Mouse (Mus musculus) layer of hippocampus, adult 8-10 months (tissue): ENCODE measurements around the gene Ankrd53. TPM values are rescaled to one million over a fixed set of nuclear protein-coding genes. Genes with fewer than 3 reads are reported as not detected.
"Not testable (repeated sequence)": the region's sequence is repeated elsewhere in the genome, so short reads cannot be mapped to it uniquely, and the experiment has no call there.

Experiments
- DNase-seq, 2 experiments: peaks; one replicate each; pipeline ENCODE4 v3.0.0; 2022; ENCODE audit warnings: low spot score in 2 of 2
- total RNA-seq, 4 experiments: library from RNA; stranded (reverse); gene quantifications; 2 replicates each; pipeline ENCODE4 v1.2.4; 2022

The Ankrd53 gene
- total RNA-seq, 4 experiments from 2014 or later = not detected

DNA sequence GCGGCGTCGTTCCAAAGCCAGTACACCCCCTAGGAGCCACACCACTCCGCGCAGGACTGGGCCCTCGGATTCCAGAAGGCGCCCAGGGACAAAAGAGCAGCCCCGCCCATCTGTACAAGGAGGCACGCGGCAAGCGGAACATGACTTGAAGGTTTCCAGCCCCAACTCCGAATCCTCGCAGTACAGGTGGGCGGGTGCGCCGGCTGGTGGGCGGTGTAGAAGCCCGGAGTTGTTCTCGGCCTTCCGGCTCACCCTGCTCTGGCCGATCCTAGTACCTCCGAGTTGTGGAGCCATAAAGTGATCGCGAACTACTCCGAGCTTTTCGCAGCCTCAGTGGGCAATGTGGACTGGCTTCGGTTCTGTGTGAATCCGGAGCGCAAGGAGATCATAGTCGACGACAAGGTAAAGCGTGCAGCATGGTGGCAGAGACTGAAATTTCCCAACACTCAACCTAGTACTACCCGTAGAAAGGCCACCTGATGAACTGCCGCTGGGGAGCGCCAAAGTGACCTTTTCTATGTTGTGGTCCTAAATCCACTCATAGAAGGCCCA, 512 bp downstream of the Ankrd53 start:
- no peak for DNase-seq

DNA sequence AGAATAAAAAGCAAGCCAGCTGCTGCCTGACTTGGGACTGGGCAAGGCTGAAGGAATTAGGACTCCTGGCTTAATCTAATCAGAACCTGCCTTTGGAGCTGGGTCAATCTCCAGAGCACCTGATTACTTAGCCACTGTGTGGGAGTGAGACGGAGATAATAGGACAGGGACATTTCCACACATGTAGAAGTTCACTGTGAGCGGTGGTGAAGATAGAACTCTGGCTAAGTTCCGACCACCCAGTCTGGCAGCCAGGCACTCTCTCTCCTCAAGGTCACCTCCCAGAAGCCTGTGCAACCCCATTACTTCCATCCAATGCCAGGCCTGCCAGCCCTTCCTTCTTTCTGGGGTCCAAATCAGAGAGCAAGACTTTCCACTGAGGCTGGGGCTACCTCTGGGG, 4.5 kb downstream of the Ankrd53 start:
- DNase-seq = no peak

DNA sequence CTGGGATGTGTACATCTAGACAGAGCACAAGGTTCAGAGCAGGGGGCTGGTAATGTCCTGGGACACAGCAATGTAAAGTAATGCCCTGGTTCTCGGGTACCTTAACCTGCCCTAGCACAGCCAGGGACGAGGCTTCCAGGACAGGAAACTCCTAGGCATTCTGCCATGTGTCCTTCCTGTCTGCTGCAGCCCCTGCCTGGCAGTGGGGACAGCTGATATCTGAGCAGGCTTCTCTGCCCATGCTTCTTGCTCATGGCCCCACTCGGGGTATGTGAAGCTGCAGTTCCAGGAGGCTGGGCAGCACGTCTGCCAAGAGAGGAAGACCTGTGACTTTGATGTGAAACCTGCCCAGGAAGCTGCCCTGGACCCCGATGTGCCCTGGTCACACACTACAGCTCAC, 6.0 kb downstream of the Ankrd53 start:
- DNase-seq = no peak

DNA sequence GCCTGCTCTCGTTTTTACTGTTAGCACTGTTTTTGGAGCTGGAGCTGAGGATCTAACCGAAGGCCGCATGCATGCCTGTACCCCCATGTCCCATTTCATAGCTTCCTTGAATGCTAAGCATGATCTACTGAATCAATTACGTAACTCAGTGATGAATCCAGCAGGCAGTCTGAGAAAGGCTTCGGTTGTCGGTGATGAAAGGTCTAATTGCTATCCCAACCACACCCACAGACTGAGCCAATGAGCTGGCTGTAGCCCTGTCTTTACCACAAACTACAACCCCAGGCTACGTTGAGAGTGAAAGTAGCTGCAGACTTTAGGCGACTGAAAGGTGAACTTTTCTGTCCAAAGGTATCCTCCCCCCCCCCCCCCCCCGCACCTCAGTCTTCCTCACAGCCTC, 11.7 kb downstream of the Ankrd53 start:
- DNase-seq = no peak

DNA sequence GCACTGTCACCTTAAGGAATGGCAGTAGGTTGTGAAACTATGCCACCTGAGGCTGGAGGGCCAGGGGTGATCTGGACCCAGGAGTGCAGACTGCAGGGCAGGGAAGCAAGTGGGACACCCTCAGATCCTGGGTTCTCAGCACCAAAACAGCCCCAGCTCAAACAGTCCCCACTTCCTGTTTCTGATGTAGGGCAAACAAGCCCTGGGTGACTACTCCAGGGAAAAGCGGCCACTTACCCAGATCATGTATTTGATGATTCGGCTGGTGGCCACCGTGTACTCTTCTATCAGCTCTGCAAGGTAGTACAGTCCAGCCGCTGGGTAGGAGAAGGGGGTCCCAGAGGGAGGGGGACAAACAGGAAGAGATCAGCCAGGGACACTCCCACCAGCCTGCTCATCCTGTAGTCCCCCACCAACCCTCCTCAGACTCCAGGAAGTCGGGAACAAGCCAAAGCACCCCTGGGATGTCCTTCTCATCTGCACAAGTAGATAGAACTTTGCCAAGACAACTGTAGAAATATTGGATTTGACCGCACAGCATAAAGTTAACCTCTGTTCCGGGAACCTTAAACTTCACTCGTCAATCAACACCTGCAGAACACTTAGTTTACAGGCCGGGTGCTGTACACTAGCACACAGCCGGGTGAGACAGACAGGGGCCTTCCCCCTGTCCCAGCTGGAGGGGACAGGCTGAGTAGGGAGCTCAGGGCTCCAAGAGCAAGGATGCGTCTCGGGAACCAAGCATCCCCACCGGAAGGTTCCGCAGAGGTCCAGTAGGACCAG, 12.5 kb downstream of the Ankrd53 start:
- no peak for DNase-seq

DNA sequence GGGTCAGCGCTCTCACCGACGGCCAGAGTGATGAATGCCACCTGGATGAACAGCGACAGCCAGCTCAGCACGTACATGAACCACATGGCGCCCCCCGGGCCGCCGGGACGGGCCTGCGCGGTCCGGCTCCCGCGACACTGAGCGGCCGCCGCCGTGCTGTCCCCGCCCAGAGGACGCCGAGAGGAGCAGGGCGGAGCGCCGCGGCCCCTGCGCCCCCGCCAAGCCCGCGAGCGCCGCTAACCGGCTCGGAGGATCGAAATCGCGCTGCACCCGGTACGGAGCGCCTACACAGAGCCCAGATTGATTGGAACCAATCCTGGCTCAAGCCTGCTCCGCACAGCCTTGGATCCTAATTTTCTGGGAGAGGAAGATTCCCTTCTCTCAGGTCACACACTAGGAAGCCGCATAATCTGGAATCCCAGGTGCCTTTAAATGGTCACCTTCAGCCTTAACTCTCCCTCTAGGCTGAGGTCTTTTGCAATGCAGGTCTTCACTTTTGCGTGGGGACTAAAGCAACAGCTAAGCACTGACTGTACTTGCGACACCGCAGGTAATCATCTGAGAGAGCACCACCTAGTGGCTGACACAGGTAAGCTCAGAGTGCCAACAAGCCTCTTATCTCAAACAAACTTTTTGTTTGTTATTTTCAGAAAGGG, 13.3 kb downstream of the Ankrd53 start, which contains the start of gene Tex261:
Gene Tex261, minus strand, starts transcription at position 176 of the 656 bp plus-strand sequence.
- peak; percentile 82 to 90 for DNase-seq

DNA sequence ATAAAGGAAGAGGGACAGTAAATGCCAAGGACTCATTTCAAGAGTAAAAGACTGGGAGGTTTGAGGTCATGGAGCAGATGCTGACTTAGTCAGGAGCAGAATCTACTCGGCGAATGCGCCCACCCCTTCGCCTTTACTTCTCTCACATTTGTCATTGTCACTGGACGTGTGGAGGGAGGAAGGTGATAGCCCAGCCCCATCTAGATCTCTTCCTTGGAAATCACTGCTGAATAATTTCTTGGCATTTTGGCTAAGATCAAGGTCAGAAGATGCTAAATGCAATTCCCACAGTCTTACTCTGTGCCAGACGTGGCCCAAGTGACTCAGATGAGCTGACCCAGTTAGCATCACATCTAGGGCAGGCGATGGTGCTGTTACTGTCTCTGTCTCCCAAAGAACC, 15.9 kb downstream of the Ankrd53 start:
- no peak for DNase-seq

DNA sequence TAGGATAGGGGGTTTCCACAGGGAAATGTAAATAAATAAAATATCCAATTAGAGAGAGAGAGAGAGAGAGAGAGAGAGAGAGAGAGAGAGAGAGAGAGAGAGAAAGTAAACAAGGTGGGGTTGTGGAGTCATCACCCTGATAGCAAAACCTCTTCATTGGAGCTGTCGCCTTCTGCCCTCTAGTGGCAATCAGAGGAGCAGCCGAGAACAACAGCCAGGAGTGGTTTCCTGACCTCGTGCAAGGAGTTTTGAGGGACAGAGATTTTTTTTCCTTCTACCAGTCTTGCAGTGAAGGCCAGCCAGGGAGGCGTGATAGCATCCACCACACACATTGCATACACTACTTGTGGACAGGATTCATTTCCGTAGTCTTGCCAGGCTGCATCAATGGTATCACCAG, 16.6 kb downstream of the Ankrd53 start:
- DNase-seq = peak in 1 of 2 experiments; percentile 34

DNA sequence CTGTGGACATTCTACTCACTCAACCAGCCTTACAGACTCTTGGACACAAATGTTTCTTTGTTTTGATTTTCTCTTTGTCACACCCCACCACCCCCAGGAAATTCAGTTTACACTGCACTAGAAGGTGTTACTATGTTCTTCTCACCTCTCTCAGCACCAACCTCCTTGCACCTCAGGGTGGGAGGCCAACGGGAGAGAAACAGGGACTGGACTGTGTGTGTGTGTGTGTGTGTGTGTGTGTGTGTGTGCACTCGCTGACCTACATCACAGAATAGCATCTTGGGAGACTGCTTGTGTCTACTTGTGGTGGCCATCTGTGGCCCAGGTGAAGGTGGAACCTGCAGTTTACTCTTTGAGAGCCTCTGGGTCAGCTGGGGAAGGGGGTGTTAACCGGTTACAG, 24.0 kb downstream of the Ankrd53 start:
- DNase-seq = no peak

DNA sequence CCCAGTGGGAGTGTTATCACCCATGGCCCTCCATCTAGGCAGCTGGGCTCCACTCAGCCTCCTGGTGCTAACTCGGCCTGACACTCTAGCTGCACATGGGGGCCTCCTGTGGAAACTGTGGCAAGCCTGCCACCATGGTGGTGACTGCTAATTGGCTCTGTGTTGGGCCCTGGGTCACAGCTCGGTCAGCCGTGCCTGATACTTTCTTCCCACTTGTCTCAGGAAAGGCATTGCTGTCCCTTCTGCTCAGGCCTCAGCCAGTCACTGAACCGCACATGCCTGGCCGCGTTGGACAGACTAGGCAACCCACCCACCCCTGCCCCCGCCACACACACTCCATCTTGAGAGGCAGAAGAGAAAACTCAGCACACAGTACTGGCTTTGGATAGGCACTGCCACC, 26.1 kb downstream of the Ankrd53 start:
- no peak for DNase-seq

DNA sequence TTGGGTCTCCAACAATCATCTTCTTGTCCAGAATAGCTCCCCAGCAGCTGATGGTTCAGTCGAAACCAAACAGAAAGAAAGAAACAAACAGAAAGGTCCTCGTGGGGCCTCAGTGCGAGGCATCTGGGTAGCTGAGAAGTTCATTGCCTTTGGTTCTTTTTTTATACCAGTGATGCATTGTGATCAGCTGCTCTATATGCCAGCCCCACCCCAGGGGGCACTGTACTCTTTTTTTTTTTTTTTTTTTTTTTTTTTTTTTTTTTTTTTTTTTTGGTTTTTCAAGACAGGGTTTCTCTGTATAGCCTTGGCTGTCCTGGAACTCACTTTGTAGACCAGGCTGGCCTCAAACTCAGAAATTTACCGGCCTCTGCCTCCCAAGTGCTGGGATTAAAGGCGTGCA, 28.1 kb downstream of the Ankrd53 start:
- DNase-seq = not testable (repeated sequence)

DNA sequence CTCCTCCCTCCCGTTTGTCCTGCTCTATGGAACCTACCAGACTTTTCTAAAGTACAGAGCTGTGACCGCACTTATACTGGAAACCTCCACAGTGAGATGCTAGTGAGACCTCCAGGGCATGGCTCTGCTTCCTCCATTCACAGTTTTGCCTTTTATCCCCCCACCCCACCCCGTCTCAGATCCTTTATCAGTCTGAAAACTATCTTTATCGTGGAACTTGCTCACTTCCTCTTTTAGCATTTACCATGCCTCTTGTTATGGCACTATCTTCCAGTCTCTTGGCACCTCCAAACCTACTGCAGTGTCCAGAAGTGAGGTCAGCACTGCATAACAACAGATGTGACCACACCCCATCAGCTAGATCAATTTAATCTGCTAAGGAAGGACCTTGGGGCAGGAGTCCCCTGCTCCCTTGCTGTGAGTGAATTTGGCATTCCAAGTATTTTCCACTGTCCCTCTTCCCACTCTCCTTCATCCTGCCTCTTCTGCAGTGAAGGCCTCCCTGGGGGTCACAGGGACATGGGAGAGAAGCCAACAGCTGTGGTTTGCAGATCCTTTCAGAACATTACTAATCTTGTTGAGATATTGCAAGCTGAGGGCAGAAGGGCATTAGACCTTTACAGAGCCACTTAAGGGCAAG, 28.9 kb downstream of the Ankrd53 start:
- DNase-seq = no peak

DNA sequence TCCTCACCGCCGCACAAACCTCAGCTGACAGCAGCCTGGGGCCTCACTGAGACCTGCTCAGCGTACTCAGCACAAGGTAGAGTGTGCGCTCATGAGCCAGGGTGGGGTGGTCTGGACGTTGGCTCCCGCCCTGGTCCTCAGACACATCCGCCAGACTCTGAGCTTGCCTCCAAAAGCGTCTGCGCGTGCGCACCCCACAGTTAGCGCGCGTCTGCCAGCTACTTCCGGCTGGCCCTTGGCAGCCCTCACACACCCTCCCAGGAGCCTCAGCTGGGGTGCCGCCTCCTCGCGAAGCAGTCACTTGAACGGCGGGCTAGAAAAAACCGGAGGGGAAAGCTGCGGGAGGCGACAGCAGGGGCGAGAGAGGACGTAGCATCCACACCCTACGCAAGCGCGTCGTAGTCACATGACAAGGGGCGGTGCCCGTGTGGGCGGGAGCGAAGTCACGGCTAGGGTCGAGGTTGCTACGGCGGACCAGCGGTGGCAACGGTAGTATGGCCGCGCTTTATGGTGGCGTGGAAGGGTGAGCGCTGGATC, 32.4 kb downstream of the Ankrd53 start, which contains the start of gene Nagk:
Gene Nagk, plus strand, starts transcription at position 223 of the 537 bp plus-strand sequence.
- DNase-seq = peak; percentile 92 to 93

DNA sequence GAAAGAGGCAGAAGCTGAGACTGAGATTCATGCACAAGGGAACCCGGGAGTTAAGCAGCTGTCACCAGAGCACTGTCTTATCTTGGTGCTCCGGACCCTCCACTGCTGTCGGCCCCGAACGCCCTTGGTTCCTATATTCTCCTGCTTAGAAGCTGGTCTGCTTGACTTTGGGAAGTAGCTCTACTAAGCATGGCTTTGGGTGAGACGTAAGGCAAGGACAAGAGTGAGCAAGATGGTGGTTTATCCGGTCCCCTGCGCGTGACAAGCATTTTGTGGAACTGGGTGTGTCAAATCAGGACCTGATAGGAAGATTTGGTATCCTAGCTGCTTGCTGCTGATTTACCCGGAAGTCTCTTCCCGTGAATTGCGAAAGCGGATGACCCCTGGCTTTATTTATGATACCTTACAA, 33.1 kb downstream of the Ankrd53 start:
- DNase-seq = peak in 1 of 2 experiments; percentile 32

DNA sequence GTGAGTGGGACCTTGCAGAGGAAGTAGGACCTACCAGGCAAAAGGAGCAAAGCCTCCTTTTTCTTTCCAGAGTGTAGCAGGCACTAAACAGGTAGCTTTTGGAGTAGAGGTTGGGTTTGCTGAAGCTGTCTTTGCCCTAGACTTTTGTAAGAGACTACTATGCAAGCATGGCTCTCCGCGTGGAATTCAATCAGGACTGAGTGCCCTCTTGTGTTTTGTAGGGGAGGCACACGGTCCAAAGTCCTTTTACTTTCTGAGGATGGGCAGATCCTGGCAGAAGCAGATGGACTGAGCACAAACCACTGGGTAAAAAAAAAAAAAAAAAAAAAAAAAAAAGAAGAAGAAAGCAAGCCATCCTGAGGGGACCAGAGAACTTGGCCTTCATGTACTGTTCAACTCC, 34.2 kb downstream of the Ankrd53 start:
- DNase-seq = no peak

DNA sequence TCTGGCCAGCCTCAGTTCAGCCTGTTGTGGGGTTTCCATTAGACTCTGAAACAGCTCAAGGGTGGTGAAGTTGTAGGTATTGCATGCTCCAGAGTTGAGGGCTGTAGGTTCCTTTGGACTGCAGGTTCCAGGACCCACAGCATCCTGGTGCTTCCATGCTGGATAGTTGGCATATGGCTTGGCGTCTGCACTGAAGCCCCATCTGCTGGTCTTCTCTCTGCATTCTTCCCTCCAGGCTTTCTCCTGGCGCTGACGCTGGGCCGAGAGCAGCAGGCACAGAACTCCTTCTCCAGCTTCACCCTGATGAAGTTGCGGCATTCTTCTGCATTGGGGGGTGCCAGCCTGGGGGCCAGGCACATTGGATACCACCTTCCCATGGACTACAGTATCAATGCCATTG, 39.6 kb downstream of the Ankrd53 start:
- DNase-seq = peak in 1 of 2 experiments; percentile 55

DNA sequence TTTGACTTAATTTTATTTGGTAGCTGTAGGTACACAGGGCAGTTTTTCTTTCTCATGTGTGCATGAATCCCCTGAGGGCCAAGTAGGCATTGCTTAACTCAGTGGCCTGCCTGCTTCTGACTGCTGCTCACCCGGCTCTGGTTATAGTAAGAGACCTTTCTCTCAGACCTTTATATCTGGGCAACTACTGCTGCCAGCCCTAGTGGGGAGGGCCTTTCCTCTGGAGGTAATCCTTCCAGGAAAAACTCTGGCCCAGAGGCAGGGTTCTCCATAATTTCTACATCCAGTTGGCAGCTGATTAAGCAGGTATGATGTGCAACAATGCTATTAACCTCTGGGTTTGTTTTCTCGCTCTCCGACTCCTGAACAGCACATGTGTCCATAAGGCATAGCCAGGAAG, 40.4 kb downstream of the Ankrd53 start:
- DNase-seq = no peak

DNA sequence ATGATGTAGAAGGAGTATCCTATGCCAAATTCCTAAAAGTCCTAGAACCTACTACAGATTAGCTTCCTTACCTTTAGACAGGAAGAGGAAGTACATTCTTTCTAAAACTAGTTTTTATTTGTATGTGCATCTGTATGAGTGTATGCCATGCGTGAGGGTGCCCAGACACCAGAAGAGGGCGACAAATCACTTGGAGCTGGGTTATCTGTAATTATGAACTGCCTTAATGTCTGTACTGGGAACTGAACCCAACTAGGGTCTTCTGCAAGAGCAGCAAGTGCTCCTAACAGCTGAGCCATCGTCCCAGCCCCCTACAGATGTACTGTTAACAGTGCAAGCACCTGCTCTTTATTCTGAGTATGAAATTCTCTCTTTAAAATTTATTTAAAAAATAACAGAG, 53.4 kb downstream of the Ankrd53 start:
- DNase-seq = no peak
